Mouse (Mus musculus): ENCODE results near the gene Daxx.

Daxx gene

GRCm38 (mm10) chr17:33921361-33921760 lies 12.1 kb downstream of the Daxx start:
- DNase-seq, result no peak

- DNase-seq, result peak; percentile 71
Measured at GRCm38 (mm10) chr17:33924577-33925283, 15.5 kb downstream of the Daxx start.

DNA sequence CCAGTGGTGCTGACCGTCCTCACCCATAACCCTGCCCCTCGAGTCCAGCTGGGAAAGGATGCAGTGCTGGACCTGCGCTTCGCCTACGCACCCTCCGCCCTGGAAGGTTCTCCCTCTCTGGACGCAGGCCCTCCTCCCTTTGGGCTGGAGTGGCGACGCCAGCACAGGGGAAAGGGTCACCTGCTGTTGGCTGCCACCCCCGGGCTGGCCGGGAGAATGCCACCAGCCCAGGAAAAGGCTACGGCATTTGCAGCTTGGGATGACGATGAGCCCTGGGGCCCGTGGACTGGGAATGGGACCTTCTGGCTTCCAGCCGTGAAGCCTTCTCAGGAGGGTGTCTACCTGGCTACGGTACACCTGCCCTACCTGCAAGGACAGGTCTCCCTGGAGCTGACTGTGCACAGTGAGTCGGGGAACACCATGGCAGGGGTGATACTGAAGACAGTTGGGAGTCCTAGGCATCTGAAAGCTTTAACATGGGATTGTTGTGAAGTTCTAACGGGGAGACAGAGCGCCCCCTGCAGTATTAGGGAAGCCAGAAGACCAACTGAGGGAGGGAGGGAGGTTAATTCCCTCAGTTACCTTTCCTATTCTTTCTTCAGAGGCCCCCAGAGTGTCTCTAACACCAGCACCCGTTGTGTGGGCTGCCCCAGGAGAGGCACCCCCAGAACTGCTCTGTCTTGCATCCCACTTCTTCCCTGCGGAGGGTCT lies 16.3 kb downstream of the Daxx start:
- no peak for DNase-seq

GRCm38 (mm10) chr17:33926207-33926932 lies 17.2 kb downstream of the Daxx start:
- DNase-seq, result peak; percentile 42

DNA sequence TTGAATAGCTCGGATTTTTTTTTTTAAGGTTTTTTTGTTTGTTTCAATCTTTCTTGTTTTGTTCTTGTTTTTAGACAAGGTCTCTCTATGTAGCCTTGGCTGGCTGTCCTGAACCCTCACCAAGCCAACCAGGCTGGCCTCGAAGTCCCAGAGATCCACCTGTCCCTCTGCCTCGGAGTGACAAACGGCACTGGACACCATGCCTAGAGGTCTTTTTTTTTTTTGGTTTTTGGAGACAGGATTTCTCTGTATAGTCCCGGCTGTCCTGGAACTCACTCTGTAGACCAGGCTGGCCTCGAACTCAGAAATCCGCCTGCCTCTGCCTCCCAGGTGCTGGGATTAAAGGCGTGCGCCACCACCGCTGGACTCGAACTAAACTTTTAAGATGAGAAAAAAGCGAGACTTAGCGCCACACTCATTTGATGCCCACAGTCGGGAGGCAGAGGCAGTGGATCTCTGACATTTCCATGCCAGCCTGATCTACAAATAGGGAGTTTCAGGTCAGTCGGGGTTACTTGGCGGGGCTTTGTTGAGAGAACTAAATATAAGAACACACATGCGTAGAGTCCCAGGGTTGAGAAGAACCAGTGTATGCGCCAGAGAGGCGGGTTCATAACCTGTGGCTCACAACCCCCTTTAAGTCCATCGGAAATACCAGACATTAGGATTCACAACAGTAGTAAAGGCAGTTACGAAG lies 19.2 kb downstream of the Daxx start:
- DNase-seq, result no peak

- peak; percentile 88 for DNase-seq
Measured at GRCm38 (mm10) chr17:33929371-33930279, 20.4 kb downstream of the Daxx start, which contains the start of gene Rgl2. Rgl2 (plus strand) TSS chr17:33929543.

- DNase-seq, result peak; percentile 85
Measured at GRCm38 (mm10) chr17:33930280-33931158, 21.3 kb downstream of the Daxx start.

DNA sequence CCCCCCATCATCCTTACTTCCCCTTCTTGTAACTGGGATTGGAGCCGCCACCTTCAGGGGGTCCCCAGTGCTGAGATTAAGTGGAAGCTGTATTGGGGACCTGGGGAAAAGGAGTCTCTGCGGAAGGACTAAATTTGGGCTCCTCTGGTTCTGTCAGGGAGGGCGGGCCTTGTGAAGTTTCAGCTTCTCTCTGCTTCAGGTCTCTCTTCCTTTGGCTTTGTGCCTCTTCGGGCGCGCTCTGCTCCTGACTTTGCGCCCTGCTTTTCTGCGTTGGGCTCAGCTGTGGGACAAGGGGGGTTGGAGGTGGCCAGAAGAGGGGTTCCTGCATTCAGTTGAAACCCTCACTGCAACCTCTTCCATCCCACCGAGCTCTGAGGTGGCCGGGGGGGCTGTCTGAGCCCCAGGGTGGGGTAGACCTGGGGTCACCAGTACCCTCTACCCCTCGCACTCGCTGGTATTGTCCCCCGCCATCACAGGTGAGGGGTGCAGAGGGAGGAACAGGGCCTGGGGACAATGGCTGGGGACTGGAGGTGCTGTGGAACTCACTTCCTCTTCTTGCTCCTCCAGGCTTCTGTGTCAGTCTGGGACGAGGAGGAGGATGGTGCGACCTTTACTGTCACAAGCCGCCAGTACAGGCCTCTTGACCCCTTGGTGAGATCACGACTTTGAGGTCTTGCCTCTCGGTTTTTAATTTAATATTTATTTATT lies 22.1 kb downstream of the Daxx start:
- DNase-seq, result no peak

GRCm38 (mm10) chr17:33931947-33932346 lies 22.7 kb downstream of the Daxx start:
- DNase-seq, result no peak

GRCm38 (mm10) chr17:33932448-33932847 lies 23.2 kb downstream of the Daxx start:
- DNase-seq, result no peak

DNA sequence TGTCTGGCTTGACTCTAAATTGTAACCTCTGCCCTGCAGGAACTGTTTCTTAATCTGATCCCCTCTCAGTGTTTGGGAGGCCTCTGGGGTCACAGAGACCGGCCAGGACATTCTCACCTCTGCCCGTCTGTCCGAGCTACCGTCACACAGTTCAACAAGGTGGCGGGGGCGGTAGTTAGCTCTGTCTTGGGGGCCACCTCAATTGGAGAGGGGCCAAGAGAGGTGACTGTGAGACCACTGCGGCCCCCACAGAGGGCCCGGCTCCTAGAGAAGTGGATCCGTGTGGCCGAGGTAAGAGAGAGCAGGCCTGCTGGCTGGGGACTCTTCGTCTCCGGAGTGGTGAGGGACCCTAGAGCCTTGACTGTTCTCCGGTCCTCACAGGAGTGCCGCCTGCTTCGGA lies 23.8 kb downstream of the Daxx start:
- no peak for DNase-seq

DNA sequence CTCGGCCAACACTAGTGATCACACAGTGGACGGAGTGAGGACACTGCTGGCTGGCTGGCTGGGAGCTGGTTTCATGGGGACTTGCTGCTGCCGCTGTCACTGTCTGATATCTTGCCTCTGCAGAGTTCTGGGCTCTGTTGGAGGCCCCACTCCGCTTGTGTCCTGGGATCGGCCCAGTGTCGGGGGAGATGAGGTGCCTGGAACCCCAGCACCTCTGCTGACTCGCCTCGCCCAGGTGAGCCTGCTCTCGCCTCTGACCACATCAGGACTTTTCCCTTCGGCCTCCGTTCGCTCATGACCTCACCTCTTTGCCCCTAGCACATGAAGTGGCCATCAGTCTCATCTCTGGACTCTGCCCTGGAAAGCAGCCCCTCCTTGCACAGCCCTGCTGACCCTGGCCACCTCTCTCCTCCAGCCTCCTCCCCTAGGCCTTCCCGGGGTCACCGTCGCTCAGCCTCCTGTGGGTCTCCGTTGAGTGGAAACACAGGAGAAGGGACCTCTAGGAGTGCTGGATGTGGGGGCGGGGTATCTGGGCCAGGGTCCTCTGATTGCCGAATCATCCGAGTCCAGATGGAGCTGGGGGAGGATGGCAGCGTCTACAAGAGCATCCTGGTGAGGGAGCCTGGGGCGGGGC lies 26.3 kb downstream of the Daxx start:
- DNase-seq, result no peak

DNA sequence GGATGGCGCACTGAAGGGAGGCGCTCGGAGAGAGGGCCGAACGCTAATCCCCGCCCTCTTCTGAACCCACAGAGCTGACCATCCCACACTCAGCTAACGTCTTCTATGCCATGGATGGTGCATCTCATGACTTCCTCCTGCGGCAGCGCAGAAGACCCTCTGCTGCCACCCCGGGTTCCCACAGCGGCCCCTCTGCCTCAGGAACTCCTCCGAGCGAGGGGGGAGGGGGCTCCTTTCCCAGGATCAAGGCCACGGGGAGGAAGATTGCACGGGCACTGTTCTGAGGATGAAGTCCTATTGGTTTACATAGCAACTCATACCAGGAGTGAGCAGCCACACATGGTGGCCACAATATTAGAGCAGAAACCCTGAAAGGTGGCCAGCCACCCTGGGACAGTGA lies 27.8 kb downstream of the Daxx start:
- no peak for DNase-seq

- no peak for DNase-seq
Measured at GRCm38 (mm10) chr17:33938783-33939182, 29.6 kb downstream of the Daxx start.

- DNase-seq, result peak; percentile 94
Measured at GRCm38 (mm10) chr17:33940206-33940805, 31.1 kb downstream of the Daxx start, which contains the start of the genes Pfdn6 and Wdr46. Pfdn6 (minus strand) TSS chr17:33940343. Wdr46 (plus strand) TSS chr17:33940660.

DNA sequence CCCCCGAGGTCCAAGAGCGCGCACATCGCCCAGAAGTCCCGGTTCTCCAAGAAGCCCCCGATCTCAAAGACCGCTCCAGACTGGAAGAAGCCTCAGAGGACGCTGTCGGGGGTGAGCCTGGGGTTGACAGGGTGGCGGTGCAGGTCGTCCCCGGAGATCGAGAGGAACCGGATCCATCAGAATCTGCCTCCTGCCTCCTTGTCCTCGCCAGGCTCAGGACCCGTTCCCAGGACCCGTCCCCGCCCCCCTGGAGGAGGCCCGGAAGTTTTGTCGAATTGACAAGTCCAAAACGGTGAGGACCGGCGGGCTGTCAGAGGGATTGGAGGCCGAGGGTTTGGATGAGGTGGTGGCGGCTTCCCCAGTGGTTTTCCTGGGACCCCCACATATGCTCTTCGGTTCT lies 31.8 kb downstream of the Daxx start:
- DNase-seq, result no peak

DNA sequence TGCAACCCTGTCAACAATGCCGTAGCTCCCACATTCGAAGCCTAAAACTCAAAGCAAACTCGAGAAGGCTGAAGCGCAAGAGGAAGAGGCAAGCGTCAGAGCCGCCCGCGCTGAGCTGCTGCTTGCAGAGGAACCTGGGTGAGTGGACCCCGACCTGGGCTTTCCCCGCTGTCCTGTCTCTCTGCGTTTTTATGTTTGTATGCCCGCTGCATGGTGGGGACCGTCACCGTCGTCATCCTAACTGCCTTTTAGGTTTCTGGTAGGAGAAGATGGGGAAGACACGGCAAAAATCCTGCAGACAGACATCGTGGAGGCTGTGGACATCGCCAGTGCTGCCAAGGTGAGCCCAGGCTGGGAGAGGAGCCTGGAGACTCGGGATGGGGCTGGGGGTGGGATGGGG lies 32.2 kb downstream of the Daxx start:
- no peak for DNase-seq

- DNase-seq, result no peak
Measured at GRCm38 (mm10) chr17:33943454-33943853, 34.2 kb downstream of the Daxx start.

GRCm38 (mm10) chr17:33947430-33948089 lies 38.3 kb downstream of the Daxx start:
- DNase-seq, result peak; percentile 32
